Mouse (Mus musculus) CH12.LX (cell line): ENCODE measurements around the gene Bri3. TPM values are rescaled to one million over a fixed set of nuclear protein-coding genes. Genes with fewer than 3 reads are reported as not detected.

ENCODE experiments used
- DNase-seq: peaks from one replicate; pipeline ENCODE4 v3.0.0-alpha.2; 2013; ENCODE audit errors: extremely low read depth
- H3K27ac ChIP-seq: 2 replicates; pipeline ENCODE4 v1.5.1; 2012; ENCODE audit warnings: low read depth, mild to moderate bottlenecking, control low read depth, moderate library complexity; ENCODE audit not compliant: insufficient read depth
- H3K27me3 ChIP-seq: replicated peaks from 2 replicates; pipeline ENCODE3; 2012; ENCODE audit warnings: inconsistent platforms
- H3K36me3 ChIP-seq, 2 experiments: replicated peaks in 1 of 2; 2 replicates each; pipeline versions ENCODE3 to v1.6.1; 2012; ENCODE audit warnings: inconsistent platforms in 1 of 2, low read length in 1 of 2, mild to moderate bottlenecking in 1 of 2, mixed read lengths in 1 of 2, moderate library complexity in 1 of 2; ENCODE audit not compliant: control insufficient read depth in 1 of 2, insufficient read depth in 1 of 2
- H3K4me1 ChIP-seq, 2 experiments: 2 replicates each; pipeline ENCODE4 v1.6.1; 2012; ENCODE audit warnings: inconsistent platforms in 1 of 2, moderate library complexity in 1 of 2; ENCODE audit not compliant: insufficient read depth in 2 of 2, control insufficient read depth in 1 of 2
- H3K4me2 ChIP-seq: 2 replicates; pipeline ENCODE4 v1.6.1; 2012; ENCODE audit warnings: low read depth, mild to moderate bottlenecking, control low read depth; ENCODE audit not compliant: poor library complexity, insufficient read depth, severe bottlenecking
- H3K4me3 ChIP-seq, 3 experiments: fragments of 150-350 bp in 1 of 3; sonication (generic) in 1 of 3; replicated peaks in 1 of 3; 2 replicates each; pipeline versions ENCODE3 to v1.5.1; 2011 to 2012; ENCODE audit warnings: low read depth in 2 of 3, low read length in 2 of 3, mild to moderate bottlenecking in 2 of 3, moderate library complexity in 2 of 3, control low read depth in 1 of 3, improper control_type of control experiment in 1 of 3, inconsistent platforms in 1 of 3, mixed read lengths in 1 of 3; ENCODE audit not compliant: poor library complexity in 1 of 3
- H3K79me2 ChIP-seq: replicated peaks from 2 replicates; pipeline ENCODE4 v1.6.1; 2012; ENCODE audit warnings: mild to moderate bottlenecking, moderate library complexity; ENCODE audit not compliant: control insufficient read depth, poor library complexity, insufficient read depth, severe bottlenecking; ENCODE audit errors: extremely low read depth
- H3K9ac ChIP-seq: 2 replicates; pipeline ENCODE4 v1.6.1; 2012; ENCODE audit warnings: low read depth, mild to moderate bottlenecking, control low read depth, moderate library complexity; ENCODE audit not compliant: insufficient read depth
- H3K9me3 ChIP-seq: replicated peaks from 2 replicates; pipeline ENCODE3; 2012; ENCODE audit warnings: low read length, inconsistent platforms, mixed read lengths
- CHD2 ChIP-seq: IDR thresholded peaks from 2 replicates; pipeline ENCODE4 v1.6.1; 2011; ENCODE audit warnings: low read length, improper control_type of control experiment
- CTCF ChIP-seq, 2 experiments: IDR thresholded peaks in 1 of 2; conservative IDR thresholded peaks in 1 of 2; 2 replicates each; pipeline ENCODE4 v1.5.1; 2011 to 2012; ENCODE audit warnings: low read depth in 2 of 2, low read length in 2 of 2, improper control_type of control experiment in 1 of 2, inconsistent platforms in 1 of 2, mild to moderate bottlenecking in 1 of 2, moderate library complexity in 1 of 2
- E2F4 ChIP-seq: IDR thresholded peaks from 2 replicates; pipeline ENCODE4 v1.6.1; 2011; ENCODE audit warnings: low read depth, low read length, improper control_type of control experiment; ENCODE audit not compliant: insufficient replicate concordance
- ELF1 ChIP-seq: IDR thresholded peaks from 2 replicates; pipeline ENCODE4 v1.6.1; 2014; ENCODE audit warnings: low read depth, mild to moderate bottlenecking, inconsistent platforms, low read length, improper control_type of control experiment
- EP300 ChIP-seq: IDR thresholded peaks from 2 replicates; pipeline ENCODE4 v1.6.1; 2011; ENCODE audit warnings: low read length, improper control_type of control experiment
- GABPA ChIP-seq: IDR thresholded peaks from 2 replicates; pipeline ENCODE4 v1.6.1; 2012; ENCODE audit warnings: low read depth, low read length, improper control_type of control experiment, inconsistent platforms; ENCODE audit not compliant: insufficient replicate concordance
- HCFC1 ChIP-seq: IDR thresholded peaks from 2 replicates; pipeline ENCODE4 v1.6.1; 2012; ENCODE audit warnings: low read depth, mild to moderate bottlenecking, inconsistent platforms, low read length, improper control_type of control experiment
- KAT2A ChIP-seq: IDR thresholded peaks from 2 replicates; pipeline ENCODE4 v1.6.1; 2012; ENCODE audit warnings: low read length, improper control_type of control experiment, inconsistent platforms; ENCODE audit not compliant: insufficient replicate concordance
- MAX ChIP-seq: IDR thresholded peaks from 2 replicates; pipeline ENCODE4 v1.6.1; 2011; ENCODE audit warnings: low read length, improper control_type of control experiment
- NELFE ChIP-seq: IDR thresholded peaks from 2 replicates; pipeline ENCODE4 v1.6.1; 2011; ENCODE audit warnings: low read depth, low read length, improper control_type of control experiment
- NRF1 ChIP-seq: IDR thresholded peaks from 2 replicates; pipeline ENCODE4 v1.6.1; 2014; ENCODE audit warnings: low read depth, mild to moderate bottlenecking, inconsistent platforms, low read length, improper control_type of control experiment, moderate library complexity
- PAX5 ChIP-seq: IDR thresholded peaks from 2 replicates; pipeline ENCODE4 v1.6.1; 2012; ENCODE audit warnings: low read length, inconsistent platforms, mixed read lengths
- RAD21 ChIP-seq: IDR thresholded peaks from 2 replicates; pipeline ENCODE4 v1.6.1; 2011; ENCODE audit warnings: low read depth, mild to moderate bottlenecking, low read length, improper control_type of control experiment, moderate library complexity
- RCOR1 ChIP-seq: conservative IDR thresholded peaks from 2 replicates; pipeline ENCODE4 v1.6.1; 2012; ENCODE audit warnings: low read depth, mild to moderate bottlenecking, inconsistent platforms, low read length, improper control_type of control experiment
- TBP ChIP-seq: conservative IDR thresholded peaks from 2 replicates; pipeline ENCODE4 v1.6.1; 2011; ENCODE audit warnings: low read depth, low read length, improper control_type of control experiment
- TCF12 ChIP-seq: IDR thresholded peaks from 2 replicates; pipeline ENCODE4 v1.6.1; 2014; ENCODE audit warnings: low read depth, mild to moderate bottlenecking, inconsistent platforms, low read length, improper control_type of control experiment
- UBTF ChIP-seq: IDR thresholded peaks from 2 replicates; pipeline ENCODE4 v1.6.1; 2012; ENCODE audit warnings: low read depth, mild to moderate bottlenecking, inconsistent platforms, low read length, improper control_type of control experiment, moderate library complexity
- USF1 ChIP-seq: IDR thresholded peaks from 2 replicates; pipeline ENCODE4 v1.6.1; 2014; ENCODE audit warnings: low read depth, mild to moderate bottlenecking, inconsistent platforms, low read length, improper control_type of control experiment
- dilution Hi-C: fragments of 300-500 bp; cut with MboI; formaldehyde crosslinking; loops from 2 replicates; pipeline ENCODE4 v1.14.3; 2020; ENCODE audit warnings: low sequenced_read_pairs; ENCODE audit not compliant: extremely low pct_unique_long_range_greater_than_20kb, extremely low pct_ligation_motif_present
- in situ Hi-C: fragments of 300-500 bp; cut with MboI; formaldehyde crosslinking; loops from 3 replicates; pipeline ENCODE4 v1.14.3; 2019; ENCODE audit warnings: low sequenced_read_pairs, low pct_ligation_motif_present, low pct_unique_long_range_greater_than_20kb, mixed read lengths
- polyA plus RNA-seq: library from polyadenylated mRNA; unstranded; fragments of >175 nt; gene quantifications from 2 replicates; pipeline ENCODE4 v1.2.1, GENCODE M21; 2012; ENCODE audit warnings: low read depth; ENCODE audit not compliant: insufficient read length
- total RNA-seq, 2 experiments: library from RNA; depleted of rRNA; stranded (reverse); fragments of 300-350 nt in 1 of 2; fragments of >200 nt in 1 of 2; gene quantifications; 2 replicates each; pipeline ENCODE4 v1.2.3; 2012 to 2014

Bri3 gene
- total and polyA plus RNA-seq, 3 experiments = 9.3 to 41.7 (median 20.3) TPM

DNA sequence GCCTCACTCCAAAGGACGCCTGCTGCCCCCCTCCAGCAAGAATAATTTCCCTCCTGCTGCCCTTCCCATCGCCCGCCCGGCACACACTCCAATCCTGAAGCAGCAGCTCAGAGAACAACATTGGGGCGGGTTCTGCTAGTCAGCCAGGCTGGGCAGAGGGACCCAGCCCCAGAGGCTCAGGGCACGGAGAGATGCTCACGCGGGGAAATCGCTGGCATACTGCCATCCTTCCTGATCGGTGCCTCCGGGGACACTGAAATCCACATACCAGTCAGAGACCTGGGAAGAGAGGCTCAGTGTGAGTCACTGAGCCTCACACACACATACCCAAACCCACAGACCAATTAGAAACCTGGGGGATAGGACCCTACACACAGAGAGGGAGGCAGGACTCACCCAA, 43.6 kb upstream of the Bri3 start:
- DNase-seq = no peak
- no peak overlapping the region for H3K27ac ChIP-seq
- H3K4me2 ChIP-seq = no peak overlapping the region
- TF ChIP-seq EP300 = no peak
- no peak for TF ChIP-seq PAX5
- TF ChIP-seq RAD21 = no peak
- no peak for TF ChIP-seq KAT2A
- no peak for TF ChIP-seq E2F4
- TF ChIP-seq RCOR1 = no peak
- TF ChIP-seq CTCF (conservative IDR thresholded peaks at IDR 0.05 in 1 of 2, IDR thresholded peaks at IDR 0.05 in 1 of 2; ENCODE audit: low read depth in 2 of 2, low read length in 2 of 2) = no peak
- no peak for TF ChIP-seq ELF1
- TF ChIP-seq TCF12 = no peak
- TF ChIP-seq UBTF = no peak
- TF ChIP-seq NELFE = no peak
- no peak for TF ChIP-seq HCFC1
- no peak for TF ChIP-seq GABPA
- TF ChIP-seq USF1 = no peak
- no peak for TF ChIP-seq CHD2
- no peak for TF ChIP-seq MAX
- no peak overlapping the region for H3K9ac ChIP-seq
- in situ Hi-C loops (loop anchor here (25.0 kb wide), 1 partner anchor 537 kb away; no protein-coding TSS in a partner anchor), dilution Hi-C loops (no loop called here)
- no peaks in the 10 kb centered on the region for H3K27me3 ChIP-seq
- no peaks in the 10 kb centered on the region for H3K79me2 ChIP-seq
- no peak overlapping the region for H3K4me3 ChIP-seq
- peaks cover 6% of the 10 kb centered on the region for H3K9me3 ChIP-seq
- H3K36me3 ChIP-seq = peaks cover 4 to 73% of the 10 kb centered on the region in 2 experiments
- 0 out of 4 replicates have a peak, but pooled peaks cover 0 to 3% of the 10 kb centered on the region in 2 experiments for H3K4me1 ChIP-seq

DNA sequence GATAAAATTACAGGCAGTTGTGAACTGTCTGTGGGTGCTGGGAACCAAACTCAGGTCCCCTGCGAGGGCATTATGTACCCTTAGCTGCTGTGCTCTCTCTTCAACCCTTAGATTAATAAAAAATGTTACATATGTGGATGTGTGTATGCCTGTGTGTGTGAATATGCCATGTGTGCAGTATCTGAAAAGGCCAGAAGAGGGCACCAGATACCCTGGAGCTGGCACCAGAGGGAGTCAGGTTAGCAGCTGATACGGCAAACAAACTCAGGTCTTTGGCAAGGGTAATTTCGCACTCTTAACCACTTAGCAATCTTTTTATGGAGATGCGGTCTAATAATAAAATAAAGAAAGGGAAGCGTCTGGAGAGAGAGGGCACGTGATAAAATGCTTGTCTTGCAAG, 41.8 kb upstream of the Bri3 start:
- H3K4me3 ChIP-seq = no peak overlapping the region
- peaks cover 4 to 80% of the 10 kb centered on the region in 2 experiments for H3K36me3 ChIP-seq
- no peak overlapping the region for H3K4me2 ChIP-seq
- no peak for DNase-seq
- no peaks in the 10 kb centered on the region for H3K27me3 ChIP-seq
- in situ Hi-C loops = loop anchor here (25.0 kb wide), 1 partner anchor 535 kb away; no protein-coding TSS in a partner anchor
- dilution Hi-C loops = no loop called here
- H3K9ac ChIP-seq = no peak overlapping the region
- H3K79me2 ChIP-seq = no peaks in the 10 kb centered on the region
- H3K9me3 ChIP-seq = peaks cover 6% of the 10 kb centered on the region
- TF ChIP-seq TBP (no peak), NRF1 (no peak), CTCF (conservative IDR thresholded peaks at IDR 0.05 in 1 of 2, IDR thresholded peaks at IDR 0.05 in 1 of 2; ENCODE audit: low read depth in 2 of 2, low read length in 2 of 2) (peak in 1 of 2 experiments; percentile 31; a peak in 2 of 4 replicates), RAD21 (peak; percentile 5), E2F4 (no peak)
- no peak overlapping the region for H3K27ac ChIP-seq
- H3K4me1 ChIP-seq = 0 out of 4 replicates have a peak, but pooled peaks cover 0 to 3% of the 10 kb centered on the region in 2 experiments
